Mouse (Mus musculus) embryonic fibroblast, embryonic 13.5 days (primary cell): Measurements from ENCODE around the gene Exoc6b. TPM values are rescaled to one million over a fixed set of nuclear protein-coding genes. Genes with fewer than 3 reads are reported as not detected.

Experiments used
- H3K27ac ChIP-seq: 2 replicates; pipeline ENCODE4 v1.5.1; 2012; ENCODE audit warnings: low read length, control low read depth, inconsistent platforms; ENCODE audit not compliant: insufficient read depth
- H3K4me1 ChIP-seq: 2 replicates; pipeline ENCODE4 v1.6.1; 2011; ENCODE audit warnings: low read length; ENCODE audit not compliant: control insufficient read depth, insufficient read depth
- H3K4me3 ChIP-seq: 2 replicates; pipeline ENCODE4 v1.5.1; 2011; ENCODE audit warnings: mild to moderate bottlenecking, control low read depth, low read length; ENCODE audit not compliant: insufficient read depth
- CTCF ChIP-seq: IDR thresholded peaks from 2 replicates; pipeline ENCODE4 v1.5.1; 2011; ENCODE audit warnings: mild to moderate bottlenecking, control low read depth, low read length, moderate library complexity, borderline replicate concordance; ENCODE audit not compliant: insufficient read depth
- POLR2A ChIP-seq: IDR thresholded peaks from 2 replicates; pipeline ENCODE4 v1.6.1; 2011; ENCODE audit warnings: low read depth, mild to moderate bottlenecking, control low read depth, low read length, moderate library complexity
- polyA plus RNA-seq: library from polyadenylated mRNA; stranded (reverse); fragments of >200 nt; gene quantifications from 2 replicates; pipeline ENCODE4 v1.2.4, GENCODE M21; 2011; ENCODE audit warnings: low read depth; ENCODE audit not compliant: missing spikeins, insufficient read length

The Exoc6b gene
- polyA plus RNA-seq, 1 experiment: 34.0 TPM

DNA sequence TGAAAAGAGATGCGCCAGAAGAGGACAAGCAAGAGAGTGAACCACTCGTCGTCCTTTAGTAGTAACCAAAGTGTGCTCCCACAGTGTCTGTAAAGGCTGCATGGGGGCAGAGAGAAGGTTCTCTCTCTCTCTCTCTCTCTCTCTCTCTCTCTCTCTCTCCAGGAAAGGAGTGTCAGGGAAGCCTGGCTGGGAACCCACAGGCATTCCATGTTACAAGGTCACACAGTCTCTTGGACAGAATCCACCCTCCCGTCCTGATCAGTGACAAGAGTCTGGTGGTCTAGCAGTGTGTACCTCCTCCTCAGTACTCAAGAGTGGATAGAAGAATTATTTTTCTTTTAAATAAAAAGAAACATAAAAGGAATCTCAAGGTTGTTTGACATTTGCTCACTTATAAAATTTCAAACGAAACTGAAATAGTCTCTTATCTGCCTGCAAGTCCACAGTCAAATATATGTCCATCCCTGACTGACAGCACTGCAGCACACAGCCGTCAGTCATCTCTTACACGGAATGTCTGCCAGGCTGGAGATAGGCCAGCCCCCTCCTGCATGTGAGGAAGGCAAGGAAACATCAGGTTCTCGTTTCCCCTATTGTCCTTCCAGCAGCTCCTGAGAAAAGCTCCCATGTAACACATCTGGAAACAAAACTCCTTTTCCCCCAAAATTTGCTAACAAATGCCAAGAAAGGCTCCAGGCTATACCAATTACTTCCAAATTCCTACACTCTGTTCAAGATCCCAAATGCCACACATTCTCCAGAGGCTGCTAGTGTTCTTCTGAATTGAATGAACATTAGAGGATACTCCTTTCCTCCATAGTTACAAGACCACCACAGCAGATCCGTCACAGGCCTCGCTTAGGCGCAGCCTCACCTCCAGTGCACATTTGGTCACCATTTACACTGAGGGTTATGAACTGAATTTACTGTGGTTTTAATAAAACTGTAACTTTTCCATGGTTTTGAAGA is 136.1 kb downstream of the Exoc6b start:
- H3K27ac ChIP-seq: peak overlapping the region; percentile 50

DNA sequence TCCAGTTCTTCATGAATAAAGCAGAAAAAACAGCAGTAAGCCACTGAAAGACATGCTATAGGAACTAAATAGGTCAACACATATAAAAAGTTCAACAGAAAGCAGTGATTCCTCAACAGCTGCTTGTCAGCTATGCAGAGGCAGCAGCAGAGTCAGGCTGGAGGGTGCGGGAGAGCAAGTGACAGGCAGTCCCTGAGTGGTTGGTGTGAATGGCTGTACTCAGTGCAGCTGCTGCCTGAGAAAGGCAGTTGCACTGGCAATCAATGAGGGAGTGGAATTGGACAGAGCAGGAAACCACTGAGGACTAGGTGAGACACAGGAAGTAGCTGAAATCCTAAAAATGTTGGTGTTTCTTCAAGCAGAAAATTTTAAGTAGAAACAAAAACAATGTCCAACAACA is 138.3 kb downstream of the Exoc6b start:
- H3K4me3 ChIP-seq: no peak overlapping the region
- H3K4me1 ChIP-seq: peaks cover 12% of the 10 kb centered on the region
- no peak overlapping the region for H3K27ac ChIP-seq
- TF ChIP-seq CTCF (no peak), POLR2A (no peak)

More for the DNA sequence above, 136.1 kb downstream of the Exoc6b start:
- peaks cover 12% of the 10 kb centered on the region for H3K4me1 ChIP-seq
- H3K4me3 ChIP-seq: no peak overlapping the region
- TF ChIP-seq CTCF (no peak), POLR2A (no peak)

DNA sequence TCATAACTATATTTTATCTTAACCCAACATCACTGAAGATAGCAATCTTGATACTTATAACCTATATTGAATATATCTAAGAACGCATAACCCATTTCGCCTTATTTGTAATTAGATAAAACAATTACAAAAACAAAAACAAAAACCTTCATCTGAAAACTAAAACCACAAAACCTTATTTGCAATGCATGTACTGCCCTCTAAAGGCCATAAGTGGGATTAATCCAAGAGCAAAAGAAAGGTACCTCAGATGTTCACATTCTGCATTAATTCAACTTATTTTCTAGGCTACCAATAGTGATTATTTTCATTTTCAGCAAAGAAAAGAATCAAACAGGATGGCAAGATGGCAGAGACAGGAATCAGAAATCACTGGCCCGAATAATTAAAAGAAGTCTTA is 143.2 kb downstream of the Exoc6b start:
- peaks cover 6% of the 10 kb centered on the region for H3K4me1 ChIP-seq
- TF ChIP-seq CTCF (no peak), POLR2A (no peak)
- H3K4me3 ChIP-seq: no peak overlapping the region
- H3K27ac ChIP-seq: no peak overlapping the region

- H3K4me3 ChIP-seq: no peak overlapping the region
- H3K4me1 ChIP-seq: peaks cover 8% of the 10 kb centered on the region
- peak overlapping the region; percentile 92 for H3K27ac ChIP-seq
- TF ChIP-seq POLR2A (no peak; the same call in 1 of the 2 replicates), CTCF (no peak)
Observed at GRCm38 (mm10) chr6:84923760-84924221, 145.5 kb downstream of the Exoc6b start.

DNA sequence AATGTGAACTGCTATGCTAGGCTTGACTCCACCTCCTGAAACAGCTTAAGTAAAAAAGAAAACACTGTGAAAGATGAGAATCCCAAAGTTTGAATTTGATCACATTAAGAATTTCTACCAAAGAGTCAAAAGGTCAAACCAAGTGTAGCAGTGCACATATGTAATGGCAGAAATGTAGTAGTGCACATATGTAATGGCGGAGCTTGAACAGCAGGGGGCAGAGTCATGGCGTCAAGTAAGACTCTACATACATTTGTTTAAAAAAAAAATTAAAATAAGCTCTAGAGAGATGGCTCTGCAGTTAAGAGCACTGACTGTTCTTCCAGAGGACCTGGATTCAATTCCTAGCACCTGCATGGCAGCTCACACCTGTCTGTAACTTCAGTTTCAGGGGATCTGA is 153.0 kb downstream of the Exoc6b start:
- TF ChIP-seq CTCF (peak; percentile 15; the same call in 1 of the 2 replicates), POLR2A (no peak)
- H3K4me1 ChIP-seq: peaks cover 4% of the 10 kb centered on the region; the same call in 1 of the 2 replicates
- no peak overlapping the region for H3K4me3 ChIP-seq
- no peak overlapping the region for H3K27ac ChIP-seq

GRCm38 (mm10) chr6:84912434-84912833 is 156.9 kb downstream of the Exoc6b start:
- H3K4me1 ChIP-seq: 0 out of 2 replicates have a peak, but pooled peaks cover 2% of the 10 kb centered on the region
- no peak overlapping the region for H3K4me3 ChIP-seq
- H3K27ac ChIP-seq: no peak overlapping the region
- TF ChIP-seq POLR2A (no peak), CTCF (no peak)

- H3K4me3 ChIP-seq: no peak overlapping the region
- no peaks in the 10 kb centered on the region for H3K4me1 ChIP-seq
- TF ChIP-seq POLR2A: no peak
- no peak for TF ChIP-seq CTCF
- no peak overlapping the region for H3K27ac ChIP-seq
Observed at GRCm38 (mm10) chr6:84899002-84899774, 170.1 kb downstream of the Exoc6b start.

- Histone ChIP-seq H3K27ac (peak overlapping the region; percentile 60; the same call in 1 of the 2 replicates), H3K4me3 (no peak overlapping the region), H3K4me1 (peaks cover 8% of the 10 kb centered on the region; the same call in 1 of the 2 replicates)
- TF ChIP-seq POLR2A: no peak
- TF ChIP-seq CTCF: no peak
Observed at GRCm38 (mm10) chr6:84893773-84894095, 175.6 kb downstream of the Exoc6b start.

DNA sequence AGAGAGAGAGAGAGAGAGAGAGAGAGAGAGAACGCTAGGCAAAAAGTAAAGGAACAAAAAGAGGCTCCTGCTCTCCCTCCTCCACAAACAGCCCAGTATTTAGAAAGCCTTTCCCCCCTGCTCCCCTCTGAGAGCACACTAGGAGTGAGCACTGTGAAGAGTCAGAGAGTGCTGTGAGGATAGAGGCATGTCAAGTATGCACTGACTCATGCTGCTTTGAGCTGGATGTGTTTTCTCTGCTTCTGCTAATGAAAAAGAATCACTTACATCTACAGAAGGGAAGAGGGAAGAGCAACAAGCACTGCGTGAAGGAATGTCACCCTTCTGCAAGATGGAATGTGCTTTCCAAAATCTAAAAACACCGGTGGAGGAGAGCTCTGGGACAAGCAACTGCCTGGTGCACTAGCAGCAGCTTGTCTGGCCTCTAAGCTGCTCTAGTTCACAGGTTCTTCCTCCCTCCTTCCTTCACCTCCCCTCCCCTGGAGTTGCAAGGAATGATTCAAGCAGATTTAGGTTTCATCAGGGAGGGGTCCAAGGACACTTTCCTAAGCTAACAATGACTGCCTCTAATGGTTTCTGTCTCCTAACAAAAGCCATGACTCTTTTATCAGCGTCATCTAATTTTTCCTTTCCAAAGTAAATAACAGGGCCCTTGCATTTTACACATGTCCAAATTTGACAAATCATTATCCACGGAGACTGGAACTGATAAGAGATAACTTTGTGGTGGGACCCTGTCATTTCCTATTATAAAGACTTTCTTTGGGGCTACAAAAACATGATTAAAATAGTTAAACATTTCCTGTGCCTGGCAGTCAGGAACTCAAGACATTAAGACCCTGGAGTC is 176.2 kb downstream of the Exoc6b start:
- no peak for TF ChIP-seq POLR2A
- TF ChIP-seq CTCF: no peak
- Histone ChIP-seq H3K27ac (peak overlapping the region; percentile 69), H3K4me1 (peaks cover 8% of the 10 kb centered on the region; the same call in 1 of the 2 replicates), H3K4me3 (no peak overlapping the region)

- no peaks in the 10 kb centered on the region for H3K4me1 ChIP-seq
Observed at GRCm38 (mm10) chr6:84886551-84886950, 182.8 kb downstream of the Exoc6b start.

More at GRCm38 (mm10) chr6:84886551-84886950, 182.8 kb downstream of the Exoc6b start:
- Histone ChIP-seq H3K27ac (no peak overlapping the region), H3K4me3 (no peak overlapping the region)
- TF ChIP-seq POLR2A (no peak), CTCF (no peak)
